Mouse (Mus musculus): ENCODE results near the gene Sirt7.
A peak's percentile ranks its signal among the peaks of the same experiment; 100 is the strongest.

DNA sequence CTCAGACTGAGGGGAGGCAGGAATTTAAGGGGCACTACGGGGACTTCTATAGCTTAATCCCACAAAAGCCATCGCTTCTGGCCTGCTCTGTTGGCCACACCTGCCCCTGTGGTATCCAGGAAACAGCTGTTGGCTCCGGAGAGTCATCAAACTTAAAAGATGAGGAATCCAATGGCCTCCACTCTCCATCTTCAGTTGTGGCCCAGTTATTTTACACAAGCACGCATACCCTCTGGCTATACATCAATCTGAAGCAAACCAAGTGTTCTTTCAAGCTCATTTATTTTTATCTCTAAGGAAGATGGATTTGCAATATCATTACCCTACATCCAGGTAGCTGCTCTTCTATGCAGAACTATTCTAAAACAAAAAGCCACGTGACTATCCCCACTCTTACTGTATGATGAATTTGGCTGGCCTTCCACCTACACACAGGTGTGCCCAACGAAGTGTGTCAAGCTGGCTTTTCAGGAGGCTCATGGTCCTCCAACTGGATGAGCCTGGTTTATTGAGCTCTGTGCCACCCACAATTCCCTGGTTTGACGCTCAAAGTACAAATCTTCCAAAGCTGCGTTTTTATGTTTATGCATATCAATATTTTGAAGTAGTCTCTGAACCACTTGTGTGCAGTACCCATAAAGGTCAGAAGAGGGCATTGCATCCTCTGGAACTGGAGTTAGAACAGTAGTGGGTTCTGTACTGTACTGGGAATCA is 42.6 kb downstream of the Sirt7 start:
- TF ChIP-seq POLR2A (IDR thresholded peaks at IDR 0.05; ENCODE audit: extremely low read depth, insufficient read depth, low read length) (no peak), CTCF (IDR thresholded peaks at IDR 0.05; ENCODE audit: low read depth, low read length) (peak; percentile 48)
